ENCODE assay signal across 8 mouse cellular contexts in genomic region chr9:98563137-98564126, GRCm38 (mm10). TPM values are rescaled to one million over a fixed set of nuclear protein-coding genes. Genes with fewer than 3 reads are reported as not detected.
DNase-seq lines count a peak whose midpoint lies in the region; ATAC-seq lines count a peak whose summit lies in the region.

TSS of gene Copb2 (plus strand) at chr9:98563721.

- peak; percentile 96 for DNase-seq in R1 (ENCODE audit: low read depth, low spot score)
- peak; percentile 99 to 100 for DNase-seq in cerebellum, postnatal 25 days
- DNase-seq in frontal cortex, postnatal 36 days (ENCODE audit: low spot score in 2 of 2), result peak; percentile 97 to 99
- DNase-seq in left cerebral cortex, adult 11 months (ENCODE audit: low spot score), result peak; percentile 96
- DNase-seq in lung, postnatal 4 days, result peak; percentile 99 to 100
- peak; percentile 96 for DNase-seq in retina, postnatal 7 days (ENCODE audit: low read depth, low spot score)
- peak; percentile 97 for DNase-seq in urinary bladder, adult 2 months (ENCODE audit: low spot score)

- ATAC-seq in hindbrain, embryonic 15.5 days (ENCODE audit: low FRiP score, low read depth), result peak; percentile 100

- peaks cover 7% of the 10 kb centered on the region; the same call in 1 of the 2 replicates for H3K36me3 ChIP-seq in hindbrain, embryonic 15.5 days

- peaks cover 25% of the 10 kb centered on the region for H3K4me1 ChIP-seq in hindbrain, embryonic 15.5 days (replicated peaks)

- no peaks in the 10 kb centered on the region for H3K9me3 ChIP-seq in hindbrain, embryonic 15.5 days

- H3K27ac ChIP-seq in hindbrain, embryonic 15.5 days (replicated peaks), result peak within 1 kb of the TSS; percentile 87

- WGBS in hindbrain, embryonic 15.5 days, result under 1% methylated on average over 76 of the region's 76 CpGs

- peak within 1 kb of the TSS; percentile 80 for H3K4me3 ChIP-seq in hindbrain, embryonic 15.5 days

- H3K27me3 ChIP-seq in hindbrain, embryonic 15.5 days, result no peaks in the 10 kb centered on the region

- peak within 1 kb of the TSS; percentile 84 for H3K4me2 ChIP-seq in hindbrain, embryonic 15.5 days

- H3K9ac ChIP-seq in hindbrain, embryonic 15.5 days, result peak within 1 kb of the TSS; percentile 81

RNA-seq across cellular contexts. Expression of gene Copb2, which starts in this region (rescaled TPM):
- 118 and 121 TPM in 2 replicates for polyA plus RNA-seq in hindbrain, embryonic 15.5 days (2015; fragmentation: Nextera tagmentation; extraction: Ambion mirVana)
- polyA plus RNA-seq in urinary bladder, adult 2 months (2012; rRNA removed), result 93.5 and 98.6 TPM in 2 replicates

Comparison
In these comparisons a context has a peak if more than half of its experiments do, and no peak if none do; other contexts are left out.
1. Peak in every context shown above with its lines: DNase-seq, ATAC-seq, H3K4me3 ChIP-seq and H3K27ac ChIP-seq.